Mouse (Mus musculus) lung, adult 2 months (tissue): Measurements from ENCODE around the gene Lrba.

ENCODE experiments used
- CTCF ChIP-seq: fragments of 200-500 bp; IDR thresholded peaks from 2 replicates; pipeline ENCODE4 v1.5.1; 2011; ENCODE audit warnings: mild to moderate bottlenecking, low read length, control low read depth; ENCODE audit not compliant: insufficient read depth
- POLR2A ChIP-seq: fragments of 200-500 bp; IDR thresholded peaks from 2 replicates; pipeline ENCODE4 v1.6.1; 2011; ENCODE audit warnings: low read depth, mild to moderate bottlenecking, control low read depth, low read length, borderline replicate concordance; ENCODE audit errors: extremely low read depth

- TF ChIP-seq CTCF, result no peak
- TF ChIP-seq POLR2A, result no peak
Observed at GRCm38 (mm10) chr3:86546471-86547250, 322.2 kb downstream of the Lrba start.
